Mouse (Mus musculus): ENCODE data around the gene Gm42791.

Gm42791 gene

DNA sequence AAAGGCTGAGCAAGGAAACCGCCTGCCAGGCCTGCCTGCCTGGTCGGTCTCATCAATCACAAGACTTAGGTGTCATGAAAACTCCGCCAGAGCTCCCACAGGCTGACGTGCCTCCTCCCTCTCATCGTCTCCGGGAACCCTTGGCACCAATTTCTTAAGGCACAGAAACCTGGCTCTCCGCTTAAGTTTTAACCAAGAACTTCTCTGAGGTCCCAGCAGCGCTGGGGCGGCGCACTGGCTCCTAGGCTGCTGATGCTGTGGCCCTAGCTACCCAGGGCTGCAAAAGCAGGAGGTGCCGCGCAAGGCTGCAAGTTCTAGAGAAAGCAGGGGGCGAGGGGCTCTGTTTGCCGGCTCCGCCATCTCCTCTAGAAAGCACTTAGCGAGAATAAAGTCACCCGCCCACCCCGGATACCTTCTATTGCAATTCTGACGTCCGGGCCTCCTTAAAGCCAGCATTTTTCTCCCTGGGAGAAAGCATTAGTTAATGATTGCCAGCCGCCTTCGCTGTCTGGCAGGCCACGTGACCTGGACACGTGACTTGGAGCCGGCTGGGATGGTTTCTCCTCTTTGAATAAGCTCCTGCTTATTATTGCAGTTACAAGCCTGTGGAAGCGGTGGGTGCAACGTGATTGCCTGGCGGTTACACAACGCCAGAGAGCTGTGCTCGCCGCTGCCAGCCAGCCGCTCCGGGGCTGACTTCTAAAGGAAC is at the start of gene Gm42791:
Gene Gm42791, minus strand, starts transcription at position 442 of the 709 bp plus-strand sequence.
- DNase-seq = peak; percentile 97

DNA sequence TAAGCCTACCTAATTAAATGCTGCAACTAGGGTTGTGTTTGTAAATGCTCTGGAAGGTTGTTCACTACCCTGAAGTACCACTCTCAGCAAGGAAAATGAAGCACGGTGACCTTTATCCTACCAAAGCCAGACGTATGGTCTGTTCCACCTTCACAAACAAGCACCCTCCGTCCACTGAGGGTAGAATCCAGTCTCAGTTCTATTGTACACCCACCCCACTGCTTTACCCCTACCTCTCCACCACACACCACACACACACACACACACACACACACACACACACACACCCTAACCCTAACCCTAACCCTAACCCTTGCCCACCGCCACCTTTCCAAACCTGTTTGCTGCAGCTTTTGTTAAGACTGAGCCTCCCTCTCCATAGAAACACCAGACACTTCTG is 49.1 kb upstream of the Gm42791 start:
- no peak for DNase-seq

DNA sequence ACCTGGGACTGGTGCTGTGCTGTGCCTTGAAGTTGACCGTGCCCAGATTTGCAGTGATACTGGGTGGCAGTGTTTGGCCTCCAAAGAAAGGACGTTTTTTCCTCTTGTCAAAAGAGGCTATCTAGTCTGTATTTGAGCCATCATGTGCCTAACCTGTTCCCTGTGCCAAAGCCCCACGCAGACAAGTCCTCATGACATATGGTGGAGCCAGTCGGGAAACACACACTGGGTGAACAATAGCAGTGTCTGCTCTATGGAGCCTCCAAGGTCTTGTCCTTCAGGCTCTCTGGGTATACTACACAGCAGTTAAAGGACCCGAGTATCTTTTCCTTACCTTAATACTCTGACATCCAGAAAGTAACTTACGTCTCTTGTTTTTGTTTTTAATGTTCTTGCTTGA is 48.3 kb upstream of the Gm42791 start:
- no peak for DNase-seq

DNA sequence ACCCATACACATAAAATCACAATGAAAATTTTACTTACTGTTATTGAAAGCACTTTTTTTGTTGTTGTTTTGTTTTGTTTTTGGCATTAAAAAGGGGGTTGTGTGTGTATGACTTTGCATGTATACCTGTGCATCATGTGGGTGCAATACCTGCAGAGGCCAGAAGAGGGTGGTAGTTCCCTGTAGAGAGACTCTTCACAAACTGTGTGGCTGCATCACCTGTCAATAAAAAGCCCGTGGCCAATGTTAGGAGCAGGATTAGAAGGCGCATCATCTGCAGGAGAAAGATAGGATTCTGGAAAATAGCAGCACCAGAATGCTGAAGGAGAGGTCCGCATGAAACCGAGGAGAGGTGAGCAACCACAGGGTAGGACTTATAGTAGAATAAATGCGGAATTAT is 44.9 kb upstream of the Gm42791 start:
- no peak for DNase-seq

DNA sequence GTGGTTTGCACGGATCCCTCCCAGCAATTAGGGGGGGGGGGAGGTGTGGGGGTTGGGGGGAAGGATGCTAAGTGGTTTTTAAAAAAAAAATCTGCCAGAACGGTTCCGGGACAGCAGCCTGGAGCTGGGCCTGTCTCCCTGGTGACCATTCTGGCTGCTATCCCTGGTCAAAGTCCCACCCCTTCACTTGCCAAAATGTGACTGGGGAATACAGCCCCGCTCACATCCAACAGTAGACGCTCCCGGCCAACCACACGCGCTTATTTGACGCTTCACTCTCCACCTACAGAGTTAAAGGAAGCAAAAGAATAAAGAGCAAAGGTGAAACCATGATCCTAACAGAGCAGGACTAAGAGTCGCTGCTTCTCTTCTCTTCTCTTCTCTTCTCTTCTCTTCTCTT is 42.8 kb upstream of the Gm42791 start:
- peak; percentile 49 for DNase-seq

DNA sequence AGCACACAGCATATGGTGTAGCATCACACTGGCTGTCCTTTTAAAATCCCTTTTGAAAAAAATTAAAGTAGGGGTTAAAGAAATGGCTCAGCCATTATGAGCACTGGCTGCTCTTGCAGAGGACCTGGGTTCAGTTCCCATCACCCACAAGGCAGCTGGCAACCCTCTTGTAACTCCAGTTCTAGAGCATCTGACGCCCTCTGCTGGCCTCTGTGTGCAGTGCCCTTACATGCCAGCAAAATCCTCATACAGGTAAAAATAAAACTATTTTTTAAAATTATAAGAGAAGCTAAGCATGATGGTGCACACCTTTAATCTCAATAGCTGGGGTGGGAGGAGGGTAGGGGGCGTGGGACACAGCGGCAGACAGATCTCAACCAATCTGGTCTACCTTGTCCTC is 42.0 kb upstream of the Gm42791 start:
- no peak for DNase-seq

DNA sequence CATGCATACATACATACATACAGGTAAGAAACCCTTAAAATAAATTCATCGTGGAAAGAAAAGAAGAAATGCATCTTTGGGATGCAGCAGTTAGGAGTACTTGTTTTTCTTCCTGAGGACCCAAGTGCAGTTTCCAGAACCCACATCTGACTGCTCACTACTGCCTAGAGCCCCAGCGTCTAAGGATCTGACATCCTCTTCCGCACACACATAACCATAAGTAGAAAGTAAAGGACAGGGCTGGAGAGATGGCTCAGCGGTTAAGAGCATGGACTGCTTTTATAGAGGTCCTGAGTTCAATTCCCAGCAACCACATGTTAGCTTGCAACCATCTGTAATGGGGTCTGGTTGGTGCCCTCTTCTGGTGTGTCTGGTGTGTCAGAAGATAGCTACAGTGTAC is 37.5 kb upstream of the Gm42791 start:
- DNase-seq = no peak

DNA sequence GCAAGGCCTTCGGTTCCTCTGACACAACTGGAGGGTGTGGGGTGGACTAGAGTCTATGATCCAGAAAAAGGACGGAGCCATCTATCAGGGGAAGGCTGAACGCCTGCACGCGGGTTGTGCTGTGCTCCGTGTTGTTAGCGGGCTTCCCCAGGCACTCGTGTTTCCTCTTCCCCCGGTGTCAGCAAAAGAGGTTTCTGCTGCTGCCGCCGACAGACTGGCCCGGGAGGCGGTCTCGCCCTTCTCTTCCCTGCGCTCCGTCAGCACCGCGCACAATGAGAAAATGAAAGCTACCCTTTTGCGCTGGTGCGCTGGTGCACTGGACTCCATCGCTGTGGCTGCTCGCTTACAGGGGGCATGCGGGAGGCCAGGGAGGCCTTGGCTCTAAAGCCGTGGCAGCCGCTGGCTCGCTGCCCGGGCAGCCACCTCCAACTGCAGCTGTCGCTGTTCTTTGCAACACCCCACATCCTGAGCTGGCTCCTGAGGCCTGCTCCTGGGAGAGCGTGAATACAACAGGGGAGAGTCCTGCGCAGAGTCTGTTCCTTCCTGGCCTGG is 36.3 kb upstream of the Gm42791 start:
- peak; percentile 53 for DNase-seq

DNA sequence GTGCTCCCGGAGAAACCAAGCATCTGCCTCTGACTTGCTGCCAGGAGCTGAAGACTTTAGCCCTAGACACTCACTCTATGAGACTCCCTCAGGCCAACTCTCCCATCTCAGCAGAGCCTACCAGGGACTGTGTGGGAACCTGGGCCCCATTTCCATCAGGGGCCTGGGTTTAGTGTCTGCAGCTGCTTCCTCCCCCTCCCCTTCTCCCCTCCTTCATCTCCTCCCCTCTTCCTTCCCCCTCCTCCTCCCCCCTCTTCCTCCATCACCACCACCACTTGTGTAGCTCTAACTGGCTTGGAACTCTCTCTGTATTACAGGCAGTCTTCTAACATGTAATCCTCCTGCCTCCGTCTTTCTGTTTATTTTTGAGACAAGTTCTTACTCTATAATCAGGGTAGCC is 35.2 kb upstream of the Gm42791 start:
- no peak for DNase-seq

DNA sequence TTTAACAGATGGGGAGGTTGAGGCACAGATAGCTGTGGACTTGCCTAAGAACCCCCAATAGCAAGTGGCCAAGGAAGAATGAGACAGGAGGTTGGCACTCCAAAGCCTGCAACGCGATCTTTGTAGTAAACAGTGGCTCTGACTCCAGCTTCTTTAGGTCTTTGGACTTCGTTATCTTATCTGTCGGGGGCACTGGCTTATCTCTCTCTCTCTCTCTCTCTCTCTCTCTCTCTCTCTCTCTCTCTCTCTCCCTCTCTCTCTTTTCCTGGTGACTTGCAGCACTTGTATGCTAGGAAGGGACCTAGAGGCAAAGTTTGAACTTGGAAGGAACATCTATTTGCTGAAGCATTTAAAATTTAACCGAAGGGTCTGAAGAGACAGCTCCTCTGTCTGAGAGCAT is 33.4 kb upstream of the Gm42791 start:
- DNase-seq = no peak

DNA sequence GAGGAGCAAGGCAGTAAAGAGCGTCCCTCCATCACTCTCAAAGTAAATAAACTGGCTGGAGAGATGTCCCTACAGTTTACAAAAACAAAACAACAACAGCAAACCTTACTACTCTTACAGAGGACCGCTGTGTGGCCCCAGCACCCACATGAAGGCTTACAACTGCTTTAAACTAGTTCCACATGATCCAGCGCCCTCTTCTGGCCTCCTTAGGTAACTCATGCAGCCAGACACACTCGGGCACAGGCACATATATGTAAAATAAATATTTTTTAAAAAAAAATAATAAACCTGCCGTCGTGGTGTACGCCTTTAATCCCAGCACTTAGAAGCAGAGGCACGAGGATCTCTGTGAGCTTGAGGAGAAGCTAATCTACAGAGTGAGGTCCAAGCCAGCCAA is 32.4 kb upstream of the Gm42791 start:
- no peak for DNase-seq

DNA sequence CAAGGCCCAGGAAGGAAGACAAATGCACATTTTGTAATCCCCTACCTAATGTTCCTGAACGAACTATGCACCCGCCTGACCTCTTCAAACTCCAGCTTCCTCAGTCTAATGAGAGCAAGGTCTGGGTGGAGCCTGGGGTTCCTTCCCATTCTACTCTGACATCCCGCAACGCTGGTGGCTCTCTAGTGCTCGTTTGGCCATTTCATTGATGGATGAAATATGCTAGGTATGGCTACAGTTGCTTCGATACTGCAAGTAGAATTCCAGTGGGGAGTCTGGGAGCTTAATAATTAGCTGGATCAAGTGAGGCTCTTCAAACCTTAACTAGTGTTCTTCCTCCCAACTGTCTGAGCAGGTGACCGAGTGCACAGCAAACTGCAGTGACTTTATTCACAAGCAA is 26.2 kb upstream of the Gm42791 start:
- DNase-seq = no peak

DNA sequence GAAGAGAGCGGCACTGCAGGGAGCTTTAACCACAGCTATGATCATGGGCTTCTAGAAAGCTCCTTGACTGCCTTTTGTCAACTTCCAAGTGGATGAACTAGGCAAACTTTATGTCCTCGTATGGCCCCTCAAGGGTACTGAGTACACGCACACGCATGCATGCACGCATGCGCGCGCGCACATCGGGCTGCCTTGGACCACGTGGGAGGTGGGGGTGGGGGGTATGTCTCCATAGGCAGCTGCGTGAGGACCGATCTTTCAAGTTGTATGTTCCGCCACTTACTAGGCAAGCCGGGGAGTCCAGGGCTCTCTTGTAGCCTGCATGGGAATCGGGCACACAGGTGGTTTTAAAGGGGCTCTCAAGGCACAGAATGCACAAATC is 25.7 kb upstream of the Gm42791 start:
- no peak for DNase-seq

DNA sequence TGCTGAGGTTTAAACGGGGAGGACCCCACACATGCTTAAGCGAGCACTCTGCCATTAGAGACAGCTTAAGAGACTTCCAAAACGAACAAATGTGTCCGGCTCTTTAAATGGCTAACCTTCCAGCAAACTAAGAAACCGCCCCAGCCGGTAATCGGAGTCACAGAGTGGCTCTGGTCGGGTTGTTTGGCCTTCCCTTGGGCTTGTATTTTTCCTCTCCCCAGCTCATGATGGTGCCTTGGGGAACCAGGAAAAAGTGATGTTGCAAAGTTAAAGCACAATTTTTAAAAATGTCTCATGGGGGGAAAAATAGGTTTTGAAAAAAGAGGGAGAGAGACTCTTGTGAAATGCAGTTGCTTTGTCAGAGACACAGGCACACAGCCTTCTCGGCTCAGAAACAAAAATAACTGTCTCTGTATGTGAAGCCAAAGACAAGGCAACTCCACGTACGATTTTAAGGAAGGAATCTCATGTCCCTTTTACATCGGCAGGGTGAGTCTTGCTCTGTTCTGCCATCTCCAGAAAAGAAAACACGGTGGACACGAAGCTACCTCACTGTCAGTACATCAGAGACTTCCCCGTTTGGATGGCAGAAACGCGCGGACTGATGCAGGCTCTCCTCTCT is 25.2 kb upstream of the Gm42791 start:
- no peak for DNase-seq

DNA sequence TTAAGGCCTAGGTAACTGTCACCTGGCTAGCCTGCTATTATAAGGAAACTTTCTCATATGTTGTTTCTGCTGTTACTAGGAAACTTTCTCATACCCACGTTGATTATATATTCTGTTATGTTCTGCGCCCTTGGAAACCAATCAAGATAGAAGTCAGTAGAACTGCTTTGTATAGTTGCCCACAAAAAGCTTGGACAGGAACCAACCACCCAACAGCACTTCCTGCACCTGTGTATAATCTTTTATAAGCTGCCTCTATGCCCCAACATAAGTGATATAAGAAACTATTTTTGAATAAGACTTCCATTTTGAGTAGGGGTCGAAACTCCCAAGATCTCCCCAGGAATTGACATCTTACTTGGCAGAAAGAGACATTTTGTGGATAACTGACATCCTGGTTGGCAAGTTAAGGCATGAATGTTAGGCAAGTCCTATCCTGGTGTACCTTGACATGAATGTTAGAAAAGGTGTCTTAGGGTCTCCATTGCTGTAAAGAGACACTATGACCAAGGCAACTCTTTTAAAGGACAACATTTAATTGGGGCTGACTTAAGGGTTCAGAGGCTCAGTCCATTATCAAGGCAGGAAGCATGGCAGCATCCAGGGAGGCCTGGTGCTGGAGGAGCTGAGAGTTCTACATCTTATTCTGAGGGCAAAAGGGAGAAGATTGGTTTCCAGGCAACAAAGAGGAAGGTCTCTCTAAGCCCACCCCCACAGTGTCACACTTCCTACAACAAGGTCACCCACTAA is 22.9 kb upstream of the Gm42791 start:
- DNase-seq = no peak

DNA sequence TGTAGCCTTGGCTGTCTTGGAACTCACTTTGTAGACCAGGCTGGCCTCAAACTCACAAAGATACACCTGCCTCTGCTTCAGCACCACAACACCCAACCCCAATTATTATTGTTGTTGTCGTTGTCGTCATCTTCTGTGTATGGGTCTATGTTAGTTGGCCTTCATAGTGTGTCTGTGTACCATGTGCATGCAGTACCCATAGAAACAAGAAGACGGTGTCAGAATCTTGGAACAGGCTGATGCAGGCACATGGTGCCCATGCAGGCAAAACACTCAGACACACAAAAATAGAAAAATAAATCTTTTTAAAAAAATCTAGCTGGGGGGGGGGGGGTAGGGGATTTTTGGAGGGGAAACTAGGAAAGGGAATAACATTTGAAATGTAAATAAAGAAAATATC is 22.2 kb upstream of the Gm42791 start:
- no peak for DNase-seq

DNA sequence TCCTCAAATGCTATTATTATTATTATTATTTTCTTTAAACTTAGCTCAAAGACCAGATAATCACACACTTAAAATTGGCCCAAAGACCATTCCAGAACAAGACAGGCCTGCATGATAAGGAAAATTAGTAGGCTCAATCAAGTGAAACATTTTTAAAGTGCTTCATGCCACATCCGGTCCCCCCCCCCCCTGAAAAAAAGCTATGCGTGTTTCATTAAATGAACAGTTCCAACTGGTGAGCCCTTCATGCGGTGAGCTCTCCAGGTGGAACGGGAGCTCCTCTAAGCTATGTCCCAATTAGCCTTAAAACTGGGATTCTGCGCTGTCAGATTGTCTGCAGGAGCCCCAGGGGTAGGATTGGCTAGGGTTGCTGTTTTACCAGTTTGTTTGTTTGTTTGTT is 21.3 kb upstream of the Gm42791 start:
- no peak for DNase-seq

DNA sequence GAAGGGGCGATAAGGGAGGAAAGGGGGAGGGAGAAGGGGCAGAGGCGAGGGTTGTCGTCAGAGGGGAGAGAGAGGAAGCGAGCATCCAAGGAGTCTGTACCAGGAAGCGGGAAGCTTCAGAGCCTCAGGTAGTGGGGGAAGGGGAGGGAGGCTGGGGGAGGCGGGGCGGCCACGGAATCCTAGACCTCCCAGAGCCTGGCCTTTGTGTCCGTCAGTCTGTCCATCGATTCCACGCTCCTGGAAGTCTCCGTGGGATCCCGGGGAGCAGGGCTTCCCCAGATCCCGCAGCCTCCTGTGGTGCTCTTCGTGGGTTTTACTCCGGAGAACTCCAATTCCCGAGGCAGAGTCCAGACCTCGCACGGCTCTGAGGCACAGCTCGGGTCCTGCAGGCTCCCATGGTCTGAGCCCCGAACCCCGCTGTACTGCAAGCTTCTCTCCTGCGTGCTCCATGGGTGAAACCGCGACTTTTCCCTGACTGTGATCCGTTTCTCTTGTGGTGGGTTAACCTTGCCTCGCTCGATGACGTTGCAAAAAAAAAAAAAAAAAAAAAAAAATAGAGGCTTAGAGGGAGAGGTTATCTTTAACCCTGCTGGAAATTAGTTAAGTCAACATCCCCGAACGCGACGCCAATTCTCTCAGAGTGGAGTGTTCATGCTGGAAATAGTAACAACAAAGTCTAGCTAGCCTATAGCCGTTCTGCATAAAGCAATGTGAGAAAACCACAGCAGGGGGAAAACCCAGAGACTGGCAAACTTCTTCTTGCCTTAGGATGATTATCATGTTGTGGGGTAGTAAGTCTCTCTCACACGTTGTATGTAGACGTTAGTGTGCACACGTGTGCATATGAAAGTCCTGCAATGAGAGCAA is 20.6 kb upstream of the Gm42791 start:
- no peak for DNase-seq

DNA sequence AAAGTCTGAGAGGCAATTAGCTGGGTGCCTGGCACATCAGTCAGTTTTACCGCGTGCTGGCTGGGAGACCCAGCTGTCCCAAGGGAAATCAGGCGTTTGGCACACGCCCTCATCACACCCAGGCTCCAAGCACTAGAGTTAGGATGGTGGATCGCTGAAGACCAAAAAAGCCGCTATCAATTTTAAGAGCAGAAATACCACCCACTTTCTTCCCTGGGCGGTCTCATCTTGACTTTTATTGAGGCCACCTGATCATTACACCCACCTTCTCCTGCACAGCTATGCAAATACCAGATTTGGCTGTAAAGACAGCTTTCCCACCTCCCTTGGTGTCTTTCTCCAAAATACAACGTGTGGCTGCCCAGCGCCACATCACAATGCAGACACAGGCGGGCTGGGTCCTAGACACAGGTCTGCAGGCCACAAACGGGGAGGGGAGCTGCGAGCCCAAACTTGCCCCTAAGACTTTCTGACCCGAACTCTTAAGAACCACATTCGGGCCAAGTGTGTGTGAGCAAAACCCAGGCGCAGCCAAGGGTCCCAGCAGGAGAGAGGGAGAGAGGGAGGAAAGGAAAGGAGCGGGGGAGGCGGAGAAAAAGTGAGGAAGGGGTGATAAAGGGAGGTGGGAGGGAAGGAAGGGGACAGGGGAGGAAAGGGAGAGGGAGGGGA is 19.8 kb upstream of the Gm42791 start:
- peak; percentile 26 for DNase-seq

DNA sequence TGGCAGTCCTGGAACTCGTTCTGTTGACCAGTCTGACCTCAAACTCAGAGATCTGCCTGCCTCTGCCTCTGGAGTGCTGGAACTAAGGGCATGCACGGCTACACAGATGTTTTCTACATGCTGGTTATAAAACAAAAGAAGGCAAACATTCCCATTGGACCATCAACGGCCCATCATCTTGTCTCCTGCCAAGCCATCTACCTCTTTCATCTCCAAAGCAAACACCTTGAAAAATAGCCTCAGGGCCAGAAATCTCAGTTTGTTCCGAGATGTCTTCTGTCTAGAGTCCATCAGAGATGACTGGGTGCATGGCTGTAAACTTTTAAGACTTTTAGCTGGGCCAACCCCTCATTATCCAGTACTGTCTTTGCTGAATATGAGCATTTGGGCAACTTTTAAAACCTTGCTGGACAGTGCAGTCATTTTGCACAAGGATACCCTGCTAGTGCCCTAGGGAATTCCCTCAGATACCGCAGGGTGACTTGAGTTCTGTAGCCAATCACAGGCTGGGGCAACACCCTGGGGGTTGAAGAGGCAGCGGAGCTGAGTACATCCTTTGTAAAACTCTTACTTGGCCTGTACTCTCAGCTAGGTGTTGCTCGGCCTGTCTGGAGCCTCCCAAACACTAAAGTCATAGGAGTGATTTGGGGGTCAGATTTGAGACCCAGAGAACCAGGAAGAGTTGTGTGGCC is 19.0 kb upstream of the Gm42791 start:
- DNase-seq = no peak

DNA sequence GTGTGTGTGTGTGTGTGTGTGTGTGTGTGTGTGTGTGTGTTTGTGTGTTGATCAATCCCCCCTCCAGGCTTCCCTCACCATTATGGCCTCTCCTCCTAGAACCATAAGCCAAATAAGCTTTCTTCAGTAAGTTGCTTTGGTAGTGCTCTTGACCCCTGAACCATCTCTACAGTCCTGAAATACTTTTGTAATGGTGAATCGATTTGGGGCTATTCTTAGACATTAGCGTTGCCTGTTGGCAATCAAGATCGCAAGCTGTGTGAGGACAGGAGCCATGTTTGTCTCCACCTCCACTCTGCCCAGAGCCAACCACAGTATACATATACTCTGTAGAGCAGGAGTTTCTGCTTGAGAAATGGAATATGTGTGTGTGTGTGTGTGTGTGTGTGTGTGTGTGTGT is 14.2 kb upstream of the Gm42791 start:
- no peak for DNase-seq

DNA sequence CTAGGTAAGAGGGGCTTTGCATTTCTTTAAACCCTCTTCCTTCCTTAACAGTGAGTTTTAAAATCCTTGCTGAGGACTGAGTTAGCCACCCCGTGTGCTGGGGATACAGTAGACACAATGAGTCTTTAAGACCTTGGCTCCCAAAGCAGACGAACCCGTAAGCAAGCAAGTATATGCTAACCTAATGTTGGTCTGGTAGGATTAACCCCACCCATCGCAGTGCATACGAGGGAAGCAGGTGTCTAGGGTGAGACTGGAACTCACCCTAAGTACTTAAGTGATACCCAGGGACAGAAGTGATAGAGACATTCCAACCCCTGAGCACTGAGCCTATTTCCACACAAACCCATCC is 12.3 kb upstream of the Gm42791 start:
- DNase-seq = no peak
